Mouse (Mus musculus) megakaryocyte, embryonic 14.5 days (primary cell): Measurements from ENCODE around the gene Cd300c.

Source experiments
- FLI1 ChIP-seq: IDR thresholded peaks from 2 replicates; pipeline ENCODE4 v1.6.1; 2012; ENCODE audit warnings: low read length, inconsistent platforms, mixed read lengths
- GATA1 ChIP-seq: IDR thresholded peaks from 3 replicates; pipeline ENCODE4 v1.6.1; 2012; ENCODE audit warnings: mixed read lengths, low read length, inconsistent platforms, borderline replicate concordance

GRCm38 (mm10) chr11:114981866-114982265 lies 12.9 kb upstream of the Cd300c start:
- TF ChIP-seq GATA1 (no peak), FLI1 (no peak)
